Mouse (Mus musculus): Measurements from ENCODE around the gene Kpna1. TPM values are rescaled to one million over a fixed set of nuclear protein-coding genes. Genes with fewer than 3 reads are reported as not detected.

Gene Kpna1
- polyA plus RNA-seq, 1 experiment from 2014 or later = 35.6 TPM

GRCm38 (mm10) chr16:35966411-35967115 lies 12.0 kb upstream of the Kpna1 start:
- Histone ChIP-seq H3K4me2 (replicated peaks) (no peak overlapping the region), H3K9me3 (replicated peaks) (no peaks in the 10 kb centered on the region), H3K4me1 (no peaks in the 10 kb centered on the region), H3K9ac (no peak overlapping the region), H3K36me3 (no peaks in the 10 kb centered on the region), H3K27me3 (no peaks in the 10 kb centered on the region), H3K27ac (replicated peaks) (no peak overlapping the region), H3K4me3 (replicated peaks) (no peak overlapping the region)
- no peak for ATAC-seq (ENCODE audit: insufficient number of reproducible peaks, low FRiP score, low TSS enrichment, low read depth)
- WGBS = 39% methylated on average over 5 of the region's 5 CpGs

GRCm38 (mm10) chr16:35967319-35967718 lies 11.2 kb upstream of the Kpna1 start:
- ATAC-seq (ENCODE audit: insufficient number of reproducible peaks, low FRiP score, low TSS enrichment, low read depth) = no peak
- Histone ChIP-seq H3K4me2 (replicated peaks) (no peak overlapping the region), H3K4me1 (no peaks in the 10 kb centered on the region), H3K27me3 (no peaks in the 10 kb centered on the region), H3K9me3 (replicated peaks) (no peaks in the 10 kb centered on the region), H3K36me3 (no peaks in the 10 kb centered on the region), H3K4me3 (replicated peaks) (no peak overlapping the region), H3K27ac (replicated peaks) (no peak overlapping the region), H3K9ac (no peak overlapping the region)
- whole genome bisulfite sequencing = 86% methylated on average over 4 of the region's 4 CpGs

- no peaks in the 10 kb centered on the region for H3K27me3 ChIP-seq
- H3K9ac ChIP-seq = no peak overlapping the region
- no peaks in the 10 kb centered on the region for H3K9me3 ChIP-seq (replicated peaks)
- H3K4me1 ChIP-seq = no peaks in the 10 kb centered on the region
- no peak for ATAC-seq (ENCODE audit: insufficient number of reproducible peaks, low FRiP score, low TSS enrichment, low read depth)
- no peak overlapping the region for H3K4me3 ChIP-seq (replicated peaks)
- no peak overlapping the region for H3K4me2 ChIP-seq (replicated peaks)
- no peak overlapping the region for H3K27ac ChIP-seq (replicated peaks)
- WGBS = 57% methylated on average over 2 of the region's 2 CpGs
- H3K36me3 ChIP-seq = no peaks in the 10 kb centered on the region
These were observed 10.4 kb upstream of the Kpna1 start for GRCm38 (mm10) chr16:35968149-35968548.

GRCm38 (mm10) chr16:35974021-35974420 lies 4.5 kb upstream of the Kpna1 start:
- Histone ChIP-seq H3K4me1 (no peaks in the 10 kb centered on the region), H3K9me3 (replicated peaks) (no peaks in the 10 kb centered on the region), H3K27ac (replicated peaks) (no peak overlapping the region), H3K4me3 (replicated peaks) (no peak overlapping the region), H3K4me2 (replicated peaks) (no peak overlapping the region), H3K9ac (no peak overlapping the region), H3K27me3 (no peaks in the 10 kb centered on the region), H3K36me3 (no peaks in the 10 kb centered on the region)
- WGBS = 47% methylated on average over 1 of the region's 1 CpGs
- ATAC-seq (ENCODE audit: insufficient number of reproducible peaks, low FRiP score, low TSS enrichment, low read depth) = no peak

GRCm38 (mm10) chr16:35981363-35981821 lies 2.8 kb downstream of the Kpna1 start:
- no peaks in the 10 kb centered on the region for H3K36me3 ChIP-seq
- H3K27me3 ChIP-seq = no peaks in the 10 kb centered on the region
- peak; percentile 95 for ATAC-seq (ENCODE audit: insufficient number of reproducible peaks, low FRiP score, low TSS enrichment, low read depth)
- WGBS = 45% methylated on average over 19 of the region's 19 CpGs
- peaks cover 8% of the 10 kb centered on the region; the same call in 1 of the 2 replicates for H3K4me1 ChIP-seq
- H3K27ac ChIP-seq (replicated peaks) = no peak overlapping the region
- H3K4me3 ChIP-seq (replicated peaks) = no peak overlapping the region
- H3K4me2 ChIP-seq (replicated peaks) = no peak overlapping the region
- H3K9me3 ChIP-seq (replicated peaks) = peaks cover 3% of the 10 kb centered on the region; the same call in 1 of the 2 replicates
- no peak overlapping the region for H3K9ac ChIP-seq

DNA sequence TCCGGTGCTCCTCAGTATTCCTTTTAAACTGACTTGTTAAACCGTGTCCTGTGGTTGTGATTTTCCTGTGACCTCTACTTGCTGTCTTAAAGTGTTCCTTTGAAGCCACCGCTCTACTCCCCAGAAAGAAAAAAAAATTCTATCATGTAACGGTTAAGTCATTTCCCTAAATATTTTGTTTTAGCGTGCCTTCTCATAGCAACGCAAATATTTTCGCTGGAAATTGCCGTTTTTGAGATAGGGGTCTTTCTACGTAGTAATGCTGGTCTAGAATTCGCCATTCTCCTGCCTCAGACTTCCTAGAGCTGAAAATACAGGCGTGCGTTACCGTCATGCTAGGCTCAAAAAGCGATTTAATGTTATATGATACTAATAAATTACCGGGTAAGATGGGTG lies 4.0 kb downstream of the Kpna1 start:
- Histone ChIP-seq H3K4me3 (replicated peaks) (peak overlapping the region; percentile 78), H3K9ac (peak overlapping the region; percentile 24; the same call in 1 of the 2 replicates), H3K4me1 (peaks cover 8% of the 10 kb centered on the region; the same call in 1 of the 2 replicates), H3K4me2 (replicated peaks) (peak overlapping the region; percentile 79), H3K36me3 (no peaks in the 10 kb centered on the region), H3K27me3 (no peaks in the 10 kb centered on the region), H3K9me3 (replicated peaks) (peaks cover 3% of the 10 kb centered on the region; the same call in 1 of the 2 replicates), H3K27ac (replicated peaks) (peak overlapping the region; percentile 99)
- WGBS = 2% methylated on average over 15 of the region's 15 CpGs
- no peak for ATAC-seq (ENCODE audit: insufficient number of reproducible peaks, low FRiP score, low TSS enrichment, low read depth)

GRCm38 (mm10) chr16:35982902-35983516 lies 4.5 kb downstream of the Kpna1 start:
- peak overlapping the region; percentile 79 for H3K9ac ChIP-seq
- H3K4me1 ChIP-seq = peaks cover 8% of the 10 kb centered on the region; the same call in 1 of the 2 replicates
- H3K27me3 ChIP-seq = no peaks in the 10 kb centered on the region
- peak overlapping the region; percentile 78 for H3K4me3 ChIP-seq (replicated peaks)
- peak; percentile 94 for ATAC-seq (ENCODE audit: insufficient number of reproducible peaks, low FRiP score, low TSS enrichment, low read depth)
- H3K9me3 ChIP-seq (replicated peaks) = peaks cover 3% of the 10 kb centered on the region; the same call in 1 of the 2 replicates
- H3K27ac ChIP-seq (replicated peaks) = peak overlapping the region; percentile 99
- under 1% methylated on average over 54 of the region's 54 CpGs for whole genome bisulfite sequencing
- no peaks in the 10 kb centered on the region for H3K36me3 ChIP-seq
- peak overlapping the region; percentile 79 for H3K4me2 ChIP-seq (replicated peaks)

GRCm38 (mm10) chr16:35983517-35984101 lies 5.1 kb downstream of the Kpna1 start:
- WGBS = under 1% methylated on average over 79 of the region's 86 CpGs
- peaks cover 8% of the 10 kb centered on the region; the same call in 1 of the 2 replicates for H3K4me1 ChIP-seq
- ATAC-seq (ENCODE audit: insufficient number of reproducible peaks, low FRiP score, low TSS enrichment, low read depth) = peak; percentile 59

DNA sequence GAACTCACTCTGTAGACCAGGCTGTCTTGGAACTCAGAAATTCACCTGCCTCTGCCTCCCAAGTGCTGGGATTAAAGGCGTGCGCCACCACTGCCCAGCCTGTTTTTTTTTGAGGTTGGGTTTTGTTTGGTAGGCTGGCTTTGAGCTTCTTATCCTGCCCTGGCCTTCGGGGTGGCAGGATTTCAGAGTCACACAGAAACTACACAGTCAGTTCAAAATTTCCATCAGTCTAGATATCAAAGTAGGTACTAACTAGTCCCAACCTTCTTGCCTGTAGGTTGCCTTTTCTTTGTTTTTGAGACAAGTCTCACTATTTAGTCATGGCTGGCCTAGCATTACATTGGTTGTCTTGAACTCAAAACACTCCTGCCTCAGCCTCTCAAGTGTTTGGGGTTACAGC lies 5.9 kb downstream of the Kpna1 start:
- H3K4me2 ChIP-seq (replicated peaks) = peak overlapping the region; percentile 62
- ATAC-seq (ENCODE audit: insufficient number of reproducible peaks, low FRiP score, low TSS enrichment, low read depth) = no peak
- no peaks in the 10 kb centered on the region for H3K27me3 ChIP-seq
- H3K4me1 ChIP-seq = peaks cover 8% of the 10 kb centered on the region; the same call in 1 of the 2 replicates
- H3K36me3 ChIP-seq = no peaks in the 10 kb centered on the region
- H3K9ac ChIP-seq = no peak overlapping the region
- H3K27ac ChIP-seq (replicated peaks) = no peak overlapping the region
- 57% methylated on average over 3 of the region's 3 CpGs for WGBS
- H3K9me3 ChIP-seq (replicated peaks) = peaks cover 3% of the 10 kb centered on the region; the same call in 1 of the 2 replicates
- peak overlapping the region; percentile 78 for H3K4me3 ChIP-seq (replicated peaks)

More at GRCm38 (mm10) chr16:35983517-35984101, 5.1 kb downstream of the Kpna1 start:
- peaks cover 3% of the 10 kb centered on the region; the same call in 1 of the 2 replicates for H3K9me3 ChIP-seq (replicated peaks)
- peak overlapping the region; percentile 99 for H3K27ac ChIP-seq (replicated peaks)
- peak overlapping the region; percentile 78 for H3K4me3 ChIP-seq (replicated peaks)
- H3K4me2 ChIP-seq (replicated peaks) = peak overlapping the region; percentile 62
- H3K36me3 ChIP-seq = no peaks in the 10 kb centered on the region
- H3K9ac ChIP-seq = peak overlapping the region; percentile 79
- H3K27me3 ChIP-seq = no peaks in the 10 kb centered on the region

DNA sequence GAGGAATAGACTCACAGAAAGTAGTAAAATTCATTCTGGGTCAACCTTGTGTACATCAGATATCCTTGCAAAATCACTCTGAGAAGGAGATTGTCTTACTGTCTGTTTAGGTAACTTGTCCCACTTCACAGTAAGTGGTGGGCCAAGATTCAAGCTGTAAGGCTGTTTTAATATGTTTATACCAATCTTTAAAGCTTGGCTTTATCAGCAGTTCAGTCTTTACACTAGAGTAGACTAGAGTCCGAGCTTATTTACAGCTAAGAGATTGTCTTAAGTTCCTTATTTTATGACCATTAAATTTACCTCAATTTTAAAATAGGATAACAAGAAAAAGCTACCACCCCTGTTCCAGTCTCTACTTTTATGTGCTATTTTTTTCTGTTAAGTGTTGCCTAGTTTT lies 9.4 kb downstream of the Kpna1 start:
- H3K9ac ChIP-seq = no peak overlapping the region
- no peak for ATAC-seq (ENCODE audit: insufficient number of reproducible peaks, low FRiP score, low TSS enrichment, low read depth)
- no peaks in the 10 kb centered on the region for H3K9me3 ChIP-seq (replicated peaks)
- H3K27ac ChIP-seq (replicated peaks) = no peak overlapping the region
- H3K4me1 ChIP-seq = peaks cover 4% of the 10 kb centered on the region; the same call in 1 of the 2 replicates
- 85% methylated on average over 1 of the region's 1 CpGs for WGBS
- no peaks in the 10 kb centered on the region for H3K27me3 ChIP-seq
- no peak overlapping the region for H3K4me3 ChIP-seq (replicated peaks)
- H3K36me3 ChIP-seq = no peaks in the 10 kb centered on the region
- H3K4me2 ChIP-seq (replicated peaks) = no peak overlapping the region

GRCm38 (mm10) chr16:35992391-35992790 lies 13.8 kb downstream of the Kpna1 start:
- no peaks in the 10 kb centered on the region for H3K4me1 ChIP-seq
- H3K27ac ChIP-seq (replicated peaks) = no peak overlapping the region
- H3K9me3 ChIP-seq (replicated peaks) = no peaks in the 10 kb centered on the region
- no peak overlapping the region for H3K4me3 ChIP-seq (replicated peaks)
- H3K27me3 ChIP-seq = no peaks in the 10 kb centered on the region
- no peaks in the 10 kb centered on the region for H3K36me3 ChIP-seq
- H3K4me2 ChIP-seq (replicated peaks) = no peak overlapping the region
- no peak overlapping the region for H3K9ac ChIP-seq
- WGBS = 81% methylated on average over 1 of the region's 1 CpGs
- no peak for ATAC-seq (ENCODE audit: insufficient number of reproducible peaks, low FRiP score, low TSS enrichment, low read depth)
